ENCODE assay signal across 11 mouse cellular contexts in genomic region chr7:83809715-83810114, GRCm38 (mm10). TPM values are rescaled to one million over a fixed set of nuclear protein-coding genes. Genes with fewer than 3 reads are reported as not detected.
DNase-seq lines count a peak whose midpoint lies in the region; ATAC-seq and TF ChIP-seq lines count a peak whose summit lies in the region.
"Had no signal": no experiment of that assay in that cellular context is flagged by ENCODE, and none has a peak within 500 bp of the region (broad histone marks: within the 10 kb centered on the region; RNA-seq: fewer than 3 reads in every experiment).

No protein-coding gene starts in this region.

- no peak for TF ChIP-seq CTCF in lung, adult 2 months (IDR thresholded peaks at IDR 0.05; ENCODE audit: insufficient read depth, low read length)
- TF ChIP-seq CTCF in thymus, adult 2 months (IDR thresholded peaks at IDR 0.05; ENCODE audit: borderline replicate concordance, control insufficient read depth, extremely low read depth, insufficient read depth, low read length, poor library complexity) = no peak

- H3K9me3 ChIP-seq in lung, embryonic 15.5 days = no peaks in the 10 kb centered on the region
- H3K9me3 ChIP-seq in embryonic facial prominence, embryonic 15.5 days (replicated peaks) = no peaks in the 10 kb centered on the region
- no peaks in the 10 kb centered on the region for H3K9me3 ChIP-seq in neural tube, embryonic 15.5 days (replicated peaks)
- H3K9me3 ChIP-seq: hindbrain, embryonic 15.5 days; limb, embryonic 15.5 days had no signal

- H3K9ac ChIP-seq in lung, embryonic 15.5 days = no peak overlapping the region
- H3K9ac ChIP-seq in embryonic facial prominence, embryonic 15.5 days = no peak overlapping the region
- H3K9ac ChIP-seq in neural tube, embryonic 15.5 days (replicated peaks) = no peak overlapping the region
- H3K9ac ChIP-seq: hindbrain, embryonic 15.5 days; limb, embryonic 15.5 days had no signal

- no peaks in the 10 kb centered on the region for H3K36me3 ChIP-seq in lung, embryonic 15.5 days
- no peaks in the 10 kb centered on the region for H3K36me3 ChIP-seq in embryonic facial prominence, embryonic 15.5 days
- no peaks in the 10 kb centered on the region for H3K36me3 ChIP-seq in neural tube, embryonic 15.5 days
- no peaks in the 10 kb centered on the region for H3K36me3 ChIP-seq in thymus, adult 2 months (ENCODE audit: control insufficient read depth, insufficient read depth, low read length)
- H3K36me3 ChIP-seq: hindbrain, embryonic 15.5 days; limb, embryonic 15.5 days had no signal

- DNase-seq in heart, adult 11 months = peak; percentile 92
- DNase-seq in heart, postnatal 10 days = no peak
- no peak for DNase-seq in lung, adult 2 months
- DNase-seq in adrenal gland, adult (ENCODE audit: inconsistent age in 2 of 2, low spot score in 1 of 2) = no peak
- no peak for DNase-seq in thymus, adult 2 months

- no peaks in the 10 kb centered on the region for H3K27me3 ChIP-seq in lung, embryonic 15.5 days
- H3K27me3 ChIP-seq in embryonic facial prominence, embryonic 15.5 days = no peaks in the 10 kb centered on the region
- no peaks in the 10 kb centered on the region for H3K27me3 ChIP-seq in neural tube, embryonic 15.5 days (replicated peaks)
- no peaks in the 10 kb centered on the region for H3K27me3 ChIP-seq in thymus, adult 2 months (ENCODE audit: control insufficient read depth, insufficient read depth, low read length)
- H3K27me3 ChIP-seq: hindbrain, embryonic 15.5 days; limb, embryonic 15.5 days had no signal

- H3K4me1 ChIP-seq in lung, embryonic 15.5 days = peaks cover 58% of the 10 kb centered on the region
- peaks cover 16% of the 10 kb centered on the region for H3K4me1 ChIP-seq in lung, adult 2 months (ENCODE audit: control insufficient read depth, insufficient read depth, low read length)
- H3K4me1 ChIP-seq in embryonic facial prominence, embryonic 15.5 days = peaks cover 57% of the 10 kb centered on the region
- peaks cover 25% of the 10 kb centered on the region for H3K4me1 ChIP-seq in neural tube, embryonic 15.5 days
- H3K4me1 ChIP-seq in thymus, adult 2 months (replicated peaks; ENCODE audit: control insufficient read depth, insufficient read depth, low read length) = 0 out of 2 replicates have a peak, but pooled peaks cover 3% of the 10 kb centered on the region

- intact Hi-C loops in heart, postnatal 10 days (cut with DNase I) = loop anchor here (1.0 kb wide), 1 partner anchor 75 kb away; the partner anchor contains the start of genes Mesd and Tlnrd1

- 13% methylated on average over 2 of the region's 3 CpGs for WGBS in lung, embryonic 15.5 days
- WGBS in lung, adult 2 months = 17% methylated on average over 3 of the region's 3 CpGs
- WGBS in embryonic facial prominence, embryonic 15.5 days = 18% methylated on average over 3 of the region's 3 CpGs
- 17% methylated on average over 3 of the region's 3 CpGs for WGBS in neural tube, embryonic 15.5 days
- 13% methylated on average over 3 of the region's 3 CpGs for WGBS in thymus, adult 2 months

- no peak overlapping the region for H3K4me3 ChIP-seq in lung, embryonic 15.5 days
- H3K4me3 ChIP-seq in lung, adult 2 months (replicated peaks; ENCODE audit: extremely low read depth, low read depth, low read length) = no peak overlapping the region
- no peak overlapping the region for H3K4me3 ChIP-seq in embryonic facial prominence, embryonic 15.5 days (replicated peaks)
- no peak overlapping the region for H3K4me3 ChIP-seq in neural tube, embryonic 15.5 days (replicated peaks)
- no peak overlapping the region for H3K4me3 ChIP-seq in thymus, adult 2 months (ENCODE audit: control insufficient read depth, insufficient read depth, low read length)
- H3K4me3 ChIP-seq: hindbrain, embryonic 15.5 days; limb, embryonic 15.5 days had no signal

- peak overlapping the region; percentile 94 for H3K27ac ChIP-seq in lung, embryonic 15.5 days
- H3K27ac ChIP-seq in embryonic facial prominence, embryonic 15.5 days (replicated peaks) = 0 out of 2 replicates have a peak overlapping the region, but pooled peaks have one; percentile 71
- no peak overlapping the region for H3K27ac ChIP-seq in neural tube, embryonic 15.5 days (replicated peaks)
- no peak overlapping the region for H3K27ac ChIP-seq in thymus, adult 2 months (ENCODE audit: control insufficient read depth, insufficient read depth, low read length)
- H3K27ac ChIP-seq: hindbrain, embryonic 15.5 days had no signal

- no peak for TF ChIP-seq POLR2A in lung, adult 2 months (IDR thresholded peaks at IDR 0.05; ENCODE audit: borderline replicate concordance, extremely low read depth, low read depth, low read length)
- no peak for TF ChIP-seq POLR2A in thymus, adult 2 months (IDR thresholded peaks at IDR 0.05; ENCODE audit: control insufficient read depth, extremely low read depth, insufficient read depth, low read length, poor library complexity)

- H3K4me2 ChIP-seq in lung, embryonic 15.5 days = peak overlapping the region; percentile 37
- no peak overlapping the region for H3K4me2 ChIP-seq in embryonic facial prominence, embryonic 15.5 days (replicated peaks)
- 0 out of 2 replicates have a peak overlapping the region, but pooled peaks have one; percentile 13 for H3K4me2 ChIP-seq in neural tube, embryonic 15.5 days
- H3K4me2 ChIP-seq: hindbrain, embryonic 15.5 days; limb, embryonic 15.5 days had no signal

- no peak for ATAC-seq in lung, embryonic 15.5 days (ENCODE audit: borderline replicate concordance, extremely low read depth, low FRiP score, low TSS enrichment)
- no peak for ATAC-seq in embryonic facial prominence, embryonic 15.5 days (ENCODE audit: insufficient number of reproducible peaks, low FRiP score, low TSS enrichment, low read depth)
- ATAC-seq in neural tube, embryonic 15.5 days (ENCODE audit: low FRiP score) = no peak

RNA-seq across cellular contexts. Expression of gene Cfap161, which starts 15.0 kb away (rescaled TPM):
- total RNA-seq in heart, postnatal 10 days (2021) = not detected
- 3.1 and 3.2 TPM in 2 replicates for polyA plus RNA-seq in lung, embryonic 15.5 days (2015; fragmentation: Nextera tagmentation; extraction: Ambion mirVana)
- polyA plus RNA-seq in lung, adult 2 months (2012; rRNA removed) = 2.3 and 3.3 TPM in 2 replicates
- polyA plus RNA-seq in embryonic facial prominence, embryonic 15.5 days (2015; fragmentation: Nextera tagmentation; extraction: Ambion mirVana) = 7.0 and 14.1 TPM in 2 replicates
- polyA plus RNA-seq in neural tube, embryonic 15.5 days (2015; fragmentation: Nextera tagmentation; extraction: Ambion mirVana) = 0.67 and 1.6 TPM in 2 replicates
- polyA plus RNA-seq in thymus, adult 2 months (2012; rRNA removed) = 0.18 TPM in 1 of 2 replicates, not detected in the other
- polyA plus RNA-seq: neural tube, embryonic 11.5 days had no signal

Comparison
In these comparisons a context has a peak if more than half of its experiments do, and no peak if none do; other contexts are left out.
1. H3K27ac ChIP-seq: peak in lung, embryonic 15.5 days (single experiment) and embryonic facial prominence, embryonic 15.5 days (single experiment); none in neural tube, embryonic 15.5 days (single experiment) and thymus, adult 2 months (single experiment).